Mouse (Mus musculus) spleen, adult 10 weeks (tissue): ENCODE measurements around the gene H2afb1. TPM values are rescaled to one million over a fixed set of nuclear protein-coding genes. Genes with fewer than 3 reads are reported as not detected.

ENCODE experiments used
- polyA plus RNA-seq: library from polyadenylated mRNA; stranded (reverse); fragments of 350-450 nt; fragmentation: Illumina TruSeq; extraction: RNeasy Lipid Tissue Mini Kit (QIAGEN cat#74804); gene quantifications from one replicate; pipeline ENCODE4 v1.2.3, GENCODE M21; 2015; ENCODE audit warnings: low replicate concordance; ENCODE audit not compliant: insufficient read depth

The H2afb1 gene
- polyA plus RNA-seq: not detected

GRCm38 (mm10) chrX:117014457-117014856 lies at the start of gene H2afb1:
H2afb1 (plus strand) TSS chrX:117014757.

